Mouse (Mus musculus) urinary bladder, postnatal 14 days (tissue): ENCODE data around the gene Camta1.
A peak's percentile ranks its signal among the peaks of the same experiment; 100 is the strongest.

Source experiments
- DNase-seq: peaks from one replicate; pipeline ENCODE4 v3.0.0; 2021; ENCODE audit warnings: low spot score

Gene Camta1

GRCm38 (mm10) chr4:151108028-151108771 is 753.5 kb downstream of the Camta1 start:
- peak; percentile 89 for DNase-seq

DNA sequence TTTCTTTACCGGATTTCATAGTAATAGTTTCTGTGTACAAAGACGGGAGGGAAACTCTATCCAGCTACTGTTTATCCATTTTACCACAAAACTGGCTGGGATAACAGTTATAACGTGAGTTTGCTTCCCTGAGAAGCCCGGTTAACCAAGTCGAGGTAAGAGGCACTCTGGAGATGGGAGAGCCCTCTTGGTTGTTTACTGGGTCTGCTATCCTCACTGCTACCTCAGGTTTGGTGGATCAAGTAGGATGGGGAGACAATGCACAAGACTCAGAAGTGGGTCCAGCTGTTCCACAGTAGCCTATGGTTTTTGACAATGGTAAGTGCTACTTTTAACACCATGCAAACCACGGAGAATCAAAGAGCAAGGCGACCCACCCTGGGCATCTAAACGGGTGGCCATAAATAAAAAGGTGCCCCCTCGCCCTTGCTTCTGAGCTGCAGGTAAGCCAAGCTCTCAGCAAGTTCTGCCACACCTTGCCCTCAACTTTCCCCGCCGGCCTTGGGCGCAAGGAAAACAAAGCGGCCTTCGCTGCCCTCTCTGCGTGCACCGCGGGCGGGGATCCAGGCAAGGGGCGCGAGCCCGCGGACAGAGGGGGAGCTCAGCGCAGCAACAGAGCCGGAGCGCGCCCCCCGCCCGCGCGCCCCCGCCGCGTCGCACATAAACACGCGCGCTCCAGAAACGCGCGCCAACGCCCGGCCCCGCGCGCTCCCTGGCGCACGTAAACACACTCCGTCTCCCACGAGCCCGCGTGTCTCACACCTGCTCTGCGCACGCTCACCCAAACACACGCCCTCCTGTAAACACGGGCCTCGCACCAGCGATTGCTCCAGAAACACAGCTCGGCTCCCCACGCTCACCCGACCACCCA is 754.3 kb downstream of the Camta1 start:
- DNase-seq, result no peak

DNA sequence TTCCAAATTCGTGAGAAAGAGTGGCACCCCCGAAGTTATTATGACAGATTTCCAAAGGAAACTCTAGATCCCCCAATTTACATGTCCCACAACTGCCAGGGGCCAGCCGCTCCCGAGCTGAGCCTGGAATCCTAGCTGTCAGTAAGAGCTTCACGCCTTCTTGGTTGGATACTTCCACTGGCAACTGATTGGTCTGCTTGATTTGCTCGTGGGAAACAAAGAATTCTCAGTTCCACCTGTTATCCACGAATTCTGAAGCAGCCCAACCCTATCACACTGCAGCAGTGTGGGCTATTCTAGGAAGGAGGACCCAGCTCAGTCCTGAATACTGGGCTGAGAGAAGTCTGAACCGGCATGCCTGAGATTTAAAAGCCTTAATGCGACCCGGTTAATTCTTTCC is 755.2 kb downstream of the Camta1 start:
- DNase-seq, result no peak

GRCm38 (mm10) chr4:151105886-151106285 is 755.8 kb downstream of the Camta1 start:
- DNase-seq, result no peak

GRCm38 (mm10) chr4:151104147-151104546 is 757.5 kb downstream of the Camta1 start:
- no peak for DNase-seq

- no peak for DNase-seq
Observed at GRCm38 (mm10) chr4:151103646-151104045, 758.0 kb downstream of the Camta1 start.

DNA sequence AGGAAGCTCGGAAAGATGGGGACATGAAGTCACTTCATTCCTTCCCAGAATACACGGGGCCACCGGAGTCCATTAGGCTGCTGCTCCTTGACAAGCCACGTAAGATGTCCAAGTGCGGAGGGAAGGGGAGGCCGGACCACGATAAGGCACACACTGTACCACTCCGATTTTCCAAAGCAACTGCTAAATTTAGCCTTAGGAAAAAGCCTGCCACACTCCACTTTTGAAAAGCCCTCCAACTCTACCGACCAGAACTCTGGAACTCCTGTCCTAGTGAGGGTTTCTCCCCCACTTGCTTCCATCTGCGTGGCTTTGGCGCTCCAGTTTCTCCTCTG is 764.6 kb downstream of the Camta1 start:
- no peak for DNase-seq

DNA sequence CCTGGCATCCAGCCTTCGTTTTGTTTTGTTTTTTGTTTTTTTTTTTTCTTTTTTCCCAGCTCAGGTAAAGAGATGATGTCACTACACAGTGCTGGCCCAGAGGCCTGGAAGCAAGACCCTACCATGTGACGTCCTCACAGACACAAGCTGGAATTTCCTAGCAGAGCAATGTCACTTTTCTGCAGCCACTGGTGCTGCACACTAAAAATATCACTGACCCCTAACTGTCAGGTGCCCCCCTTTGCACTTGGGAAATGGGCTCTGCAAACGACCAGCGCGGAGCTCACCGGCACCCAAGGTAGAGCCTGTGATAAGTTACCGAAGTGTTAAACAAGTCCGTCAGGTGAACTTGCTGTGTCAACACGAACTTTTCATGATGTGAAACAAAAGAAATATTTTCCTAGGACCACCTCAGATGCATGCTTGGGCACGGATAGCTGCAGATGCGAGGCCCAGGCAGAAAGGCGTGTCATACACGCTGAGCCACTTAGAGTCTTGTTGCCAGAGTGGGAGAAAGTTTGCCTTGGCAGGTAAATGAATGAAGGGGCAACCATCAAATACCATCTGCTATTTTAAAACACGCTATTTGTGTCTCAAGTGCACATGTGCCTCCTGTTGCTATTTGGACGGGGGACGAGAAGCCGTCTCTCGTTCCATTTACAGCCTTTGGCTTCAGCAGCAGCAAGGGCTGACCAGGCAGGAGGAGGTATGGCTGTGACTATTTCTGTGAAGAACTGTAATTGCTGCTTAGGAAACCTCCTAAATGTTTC is 765.2 kb downstream of the Camta1 start:
- no peak for DNase-seq

- no peak for DNase-seq
Observed at GRCm38 (mm10) chr4:151095207-151095606, 766.5 kb downstream of the Camta1 start.

GRCm38 (mm10) chr4:151089270-151089669 is 772.4 kb downstream of the Camta1 start, which contains the start of gene Gm13090:
Gene Gm13090 (plus strand): TSS chr4:151089570.
- DNase-seq, result no peak

DNA sequence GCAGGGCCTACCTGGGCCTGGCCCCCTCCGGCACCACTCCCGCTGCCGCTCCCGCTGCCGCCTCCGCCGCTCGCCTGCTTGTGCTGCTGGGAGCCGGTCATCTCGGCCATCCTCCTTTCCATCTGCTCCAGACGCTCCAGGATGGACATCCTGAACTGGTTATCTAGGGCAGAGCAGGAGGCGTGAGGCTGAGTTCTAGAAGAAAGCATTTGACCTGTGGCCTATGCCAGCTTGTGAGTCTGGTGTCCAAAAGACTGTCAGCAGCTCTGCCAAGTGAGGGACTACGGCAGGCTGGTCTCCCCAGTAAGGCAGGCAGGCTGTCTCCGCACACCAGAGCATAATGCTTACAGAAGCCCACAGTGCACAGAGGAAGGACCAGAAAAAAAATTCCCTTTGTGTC is 772.9 kb downstream of the Camta1 start:
- no peak for DNase-seq

DNA sequence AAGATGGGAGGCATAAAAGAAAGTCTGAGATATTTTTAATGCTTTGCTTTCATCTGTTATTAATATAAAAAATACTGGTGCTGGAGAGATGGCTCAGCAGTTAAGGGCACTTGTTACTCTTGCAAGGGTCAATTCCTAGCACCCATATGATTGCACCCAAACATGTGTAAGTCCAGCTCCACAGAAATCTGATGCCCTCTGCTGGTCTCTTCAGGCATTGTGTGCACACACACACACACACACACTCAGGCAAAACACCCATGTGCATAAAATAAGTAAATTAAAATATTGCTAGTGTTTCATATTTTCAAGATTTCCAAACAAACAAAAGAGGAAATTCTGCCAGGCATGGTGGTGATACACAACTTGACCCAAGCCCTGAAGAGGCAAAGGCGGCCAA is 774.3 kb downstream of the Camta1 start:
- DNase-seq, result no peak

DNA sequence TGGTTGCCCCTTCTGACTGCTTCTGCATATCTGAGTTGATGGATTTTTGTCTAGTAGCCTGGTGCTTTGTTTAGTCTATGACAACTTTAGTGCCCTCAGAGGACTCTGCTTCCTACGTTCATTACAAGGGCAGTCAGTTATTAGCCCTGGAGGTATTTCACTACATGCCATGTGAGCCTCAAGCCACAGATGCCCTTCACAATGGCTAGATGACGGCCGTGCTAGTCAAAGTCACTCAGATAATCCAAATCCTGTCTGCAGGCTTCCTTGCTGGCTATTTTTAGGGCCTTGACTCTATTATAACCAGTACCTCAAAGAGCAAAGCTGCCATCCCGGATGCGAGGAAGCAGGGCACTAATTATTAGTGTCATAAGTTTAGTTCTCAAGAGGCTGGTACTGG is 778.6 kb downstream of the Camta1 start:
- no peak for DNase-seq

DNA sequence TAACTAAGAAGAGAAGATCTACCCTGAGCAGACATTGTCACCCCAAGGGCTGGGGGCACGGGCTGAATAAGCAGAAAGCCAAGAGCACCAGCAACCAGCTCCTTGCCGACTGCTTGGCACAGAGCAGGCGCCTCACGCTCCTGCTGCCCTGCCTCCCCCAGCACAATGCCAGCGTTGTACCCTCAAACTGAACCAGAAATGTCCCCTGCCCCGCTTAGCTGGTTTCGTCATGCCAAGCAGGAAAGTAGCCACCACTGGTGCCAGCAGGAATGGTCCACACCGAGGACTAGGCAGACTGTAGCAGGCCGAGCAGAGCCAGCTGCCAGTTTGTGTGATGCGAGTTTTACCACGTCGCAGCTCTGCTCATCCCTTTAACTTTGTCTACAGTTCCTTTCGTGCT is 779.7 kb downstream of the Camta1 start:
- no peak for DNase-seq

DNA sequence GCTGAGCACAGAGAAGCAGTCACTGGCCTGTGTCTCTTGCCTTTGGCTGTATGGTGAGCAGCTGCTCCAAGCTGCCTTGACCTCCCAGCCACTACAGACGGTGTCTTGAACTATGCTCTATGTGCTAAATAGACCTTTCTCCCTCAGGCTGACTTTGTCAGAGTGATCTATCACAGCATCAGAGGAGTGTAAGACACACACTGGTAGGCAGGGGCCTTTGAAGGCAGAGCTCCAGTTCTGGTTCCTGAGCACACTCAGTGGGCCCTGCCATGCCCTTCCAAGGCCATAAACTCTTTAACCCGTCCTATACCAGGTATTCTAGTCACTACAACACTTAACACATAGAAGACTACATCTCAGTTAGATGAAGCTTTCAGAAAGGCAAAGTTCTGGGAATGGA is 780.3 kb downstream of the Camta1 start:
- no peak for DNase-seq

- no peak for DNase-seq
Observed at GRCm38 (mm10) chr4:151074817-151075216, 786.9 kb downstream of the Camta1 start.

DNA sequence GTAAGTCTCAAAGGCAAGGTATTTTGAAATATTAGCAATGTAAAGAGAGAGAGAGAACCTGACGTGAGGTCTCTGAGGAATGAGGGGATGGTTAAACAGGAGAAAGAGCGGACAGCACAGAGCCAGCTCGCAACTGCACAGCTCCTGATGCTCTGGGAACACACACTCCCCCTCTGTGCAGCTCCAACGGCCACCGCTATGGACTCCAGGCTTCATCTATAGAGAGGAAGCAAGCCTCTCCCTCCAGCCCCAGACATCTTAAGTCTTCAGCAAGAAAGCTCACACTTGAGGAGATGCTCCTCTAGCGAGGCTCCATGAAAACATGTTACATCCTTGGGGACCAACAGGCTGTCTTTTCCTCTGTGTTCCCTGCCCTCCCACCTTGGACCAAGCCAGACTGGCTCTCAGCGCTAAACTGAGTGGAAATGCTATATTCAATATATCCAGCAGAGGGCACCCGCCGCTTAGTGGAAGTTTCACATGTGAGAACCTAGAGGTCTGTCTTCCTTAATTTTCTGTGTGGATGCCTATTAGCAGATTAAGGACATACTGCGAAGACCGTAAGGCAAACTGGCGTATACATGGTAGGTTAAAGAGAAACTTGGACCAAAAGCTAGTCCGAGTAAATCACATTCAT is 788.5 kb downstream of the Camta1 start:
- DNase-seq, result peak; percentile 77

GRCm38 (mm10) chr4:151070962-151071361 is 790.7 kb downstream of the Camta1 start:
- DNase-seq, result no peak

- DNase-seq, result no peak
Observed at GRCm38 (mm10) chr4:151068751-151069150, 792.9 kb downstream of the Camta1 start.

- no peak for DNase-seq
Observed at GRCm38 (mm10) chr4:151059566-151059965, 802.1 kb downstream of the Camta1 start.

GRCm38 (mm10) chr4:151058634-151059033 is 803.0 kb downstream of the Camta1 start:
- DNase-seq, result no peak
